Mouse (Mus musculus) mesoderm, embryonic 11.5 days (tissue): ENCODE data around the gene Klk1b1.
"Not testable (repeated sequence)": the region's sequence is repeated elsewhere in the genome, so short reads cannot be mapped to it uniquely, and the experiment has no call there.

ENCODE experiments used
- DNase-seq: peaks from one replicate; pipeline ENCODE4 v3.0.0-alpha.2; 2012; ENCODE audit warnings: low read depth, low spot score

Klk1b1 gene

GRCm38 (mm10) chr7:43966451-43966850, at the start of gene Klk1b1:
Gene Klk1b1, plus strand, starts transcription at chr7:43966751.
- DNase-seq: no peak

- DNase-seq: no peak
These were observed 48.1 kb upstream of the Klk1b1 start for GRCm38 (mm10) chr7:43918426-43918825.

GRCm38 (mm10) chr7:43918871-43919270, 47.7 kb upstream of the Klk1b1 start:
- no peak for DNase-seq

- peak; percentile 85 for DNase-seq
These were observed 46.7 kb upstream of the Klk1b1 start for GRCm38 (mm10) chr7:43919559-43920451.

GRCm38 (mm10) chr7:43920582-43920981, 46.0 kb upstream of the Klk1b1 start:
- DNase-seq: no peak

GRCm38 (mm10) chr7:43921087-43921486, 45.5 kb upstream of the Klk1b1 start:
- DNase-seq: no peak

GRCm38 (mm10) chr7:43921941-43922340, 44.6 kb upstream of the Klk1b1 start:
- DNase-seq: no peak

GRCm38 (mm10) chr7:43925985-43926384, 40.6 kb upstream of the Klk1b1 start:
- DNase-seq: peak; percentile 26

GRCm38 (mm10) chr7:43928521-43928920, 38.0 kb upstream of the Klk1b1 start:
- peak; percentile 29 for DNase-seq

- no peak for DNase-seq
These were observed 34.2 kb upstream of the Klk1b1 start for GRCm38 (mm10) chr7:43932337-43932736.

- no peak for DNase-seq
These were observed 33.1 kb upstream of the Klk1b1 start, which contains the start of gene Klk15 for GRCm38 (mm10) chr7:43933440-43933839. Gene Klk15, plus strand, starts transcription at chr7:43933740.

- DNase-seq: no peak
These were observed 31.8 kb upstream of the Klk1b1 start for GRCm38 (mm10) chr7:43934747-43935146.

GRCm38 (mm10) chr7:43936551-43936950, 30.0 kb upstream of the Klk1b1 start:
- DNase-seq: no peak

- not testable (repeated sequence) for DNase-seq
These were observed 24.3 kb upstream of the Klk1b1 start for GRCm38 (mm10) chr7:43942293-43942692.

GRCm38 (mm10) chr7:43944727-43945264, 21.8 kb upstream of the Klk1b1 start:
- DNase-seq: no peak

- no peak for DNase-seq
These were observed 16.2 kb upstream of the Klk1b1 start, which contains the start of gene Klk1b8 for GRCm38 (mm10) chr7:43950364-43950763. Gene Klk1b8, plus strand, starts transcription at chr7:43950664.

- no peak for DNase-seq
These were observed 13.8 kb upstream of the Klk1b1 start for GRCm38 (mm10) chr7:43952703-43953102.

GRCm38 (mm10) chr7:43967058-43967457, 507 bp downstream of the Klk1b1 start:
- no peak for DNase-seq

GRCm38 (mm10) chr7:43967612-43968011, 1.1 kb downstream of the Klk1b1 start:
- DNase-seq: no peak

- DNase-seq: not testable (repeated sequence)
These were observed 9.2 kb downstream of the Klk1b1 start, which contains the start of gene Klk1b9 for GRCm38 (mm10) chr7:43975761-43976160. Gene Klk1b9, plus strand, starts transcription at chr7:43976061.

- DNase-seq: no peak
These were observed 19.1 kb downstream of the Klk1b1 start for GRCm38 (mm10) chr7:43985657-43986056.

- DNase-seq: not testable (repeated sequence)
These were observed 28.3 kb downstream of the Klk1b1 start for GRCm38 (mm10) chr7:43994821-43995220.

GRCm38 (mm10) chr7:43995577-43995976, 29.0 kb downstream of the Klk1b1 start, which contains the start of gene Klk1b11:
Gene Klk1b11, plus strand, starts transcription at chr7:43995877.
- DNase-seq: not testable (repeated sequence)
